Mouse (Mus musculus) G1E-ER4 (cell line): ENCODE data around the gene Tbc1d15. TPM values are rescaled to one million over a fixed set of nuclear protein-coding genes. Genes with fewer than 3 reads are reported as not detected.

Experiments
- GATA1 ChIP-seq: IDR thresholded peaks from one replicate; pipeline ENCODE4 v1.8.0; 2012; ENCODE audit warnings: low read length, inconsistent platforms
- polyA plus RNA-seq: library from polyadenylated mRNA; stranded (reverse); fragments of >175 nt; gene quantifications from 2 replicates; pipeline ENCODE4 v1.2.3, GENCODE M21; 2012

Gene Tbc1d15
- polyA plus RNA-seq, 1 experiment: 1.8 TPM

- TF ChIP-seq GATA1: no peak
Measured at GRCm38 (mm10) chr10:115191214-115191613, 60.1 kb downstream of the Tbc1d15 start.

- no peak for TF ChIP-seq GATA1
Measured at GRCm38 (mm10) chr10:115187390-115187789, 63.9 kb downstream of the Tbc1d15 start.

- TF ChIP-seq GATA1: no peak
Measured at GRCm38 (mm10) chr10:115184697-115185096, 66.6 kb downstream of the Tbc1d15 start, which contains the start of gene Tph2. Tph2 (minus strand) TSS chr10:115185022.

GRCm38 (mm10) chr10:115181034-115181433, 70.2 kb downstream of the Tbc1d15 start:
- TF ChIP-seq GATA1: no peak

- TF ChIP-seq GATA1: no peak
Measured at GRCm38 (mm10) chr10:115175591-115175991, 75.7 kb downstream of the Tbc1d15 start.

GRCm38 (mm10) chr10:115173336-115173735, 77.9 kb downstream of the Tbc1d15 start:
- TF ChIP-seq GATA1: no peak

- no peak for TF ChIP-seq GATA1
Measured at GRCm38 (mm10) chr10:115171351-115171818, 79.9 kb downstream of the Tbc1d15 start.

- no peak for TF ChIP-seq GATA1
Measured at GRCm38 (mm10) chr10:115170496-115171350, 80.5 kb downstream of the Tbc1d15 start.

GRCm38 (mm10) chr10:115169410-115169809, 81.9 kb downstream of the Tbc1d15 start:
- no peak for TF ChIP-seq GATA1

- no peak for TF ChIP-seq GATA1
Measured at GRCm38 (mm10) chr10:115160289-115160688, 91.0 kb downstream of the Tbc1d15 start.

Other genes starting within 250 kb of the Tbc1d15 start
- not detected in 2 replicates for gene Tph2, start 66.4 kb downstream of the Tbc1d15 start, polyA plus RNA-seq
- gene Rab21, start 64.1 kb upstream of the Tbc1d15 start, polyA plus RNA-seq: 27.2 and 30.9 TPM in 2 replicates
- 3.0 and 3.7 TPM in 2 replicates for gene Tmem19, start 111.0 kb upstream of the Tbc1d15 start, polyA plus RNA-seq
- 8.1 and 10.1 TPM in 2 replicates for gene Thap2, start 133.0 kb upstream of the Tbc1d15 start, polyA plus RNA-seq
- gene Zfc3h1, start 133.5 kb upstream of the Tbc1d15 start, polyA plus RNA-seq: 7.2 and 9.7 TPM in 2 replicates